Mouse (Mus musculus) E14TG2a.4 (cell line): ENCODE data around the gene Taf6l.

Experiments used
- H3K27me3 ChIP-seq: 2 replicates; pipeline ENCODE4 v1.6.1; 2014; ENCODE audit warnings: low read length, control low read depth; ENCODE audit not compliant: insufficient read depth
- H3K36me3 ChIP-seq: 2 replicates; pipeline ENCODE4 v1.6.1; 2014; ENCODE audit warnings: low read length, control low read depth; ENCODE audit not compliant: insufficient read depth
- H3K4me1 ChIP-seq: replicated peaks from 2 replicates; pipeline ENCODE4 v1.6.1; 2014; ENCODE audit warnings: low read depth, low read length, control low read depth
- H3K4me3 ChIP-seq: replicated peaks from 2 replicates; pipeline ENCODE4 v1.5.1; 2014; ENCODE audit warnings: mild to moderate bottlenecking, low read length
- H3K9me3 ChIP-seq: 2 replicates; pipeline ENCODE4 v1.6.1; 2014; ENCODE audit warnings: low read length, control low read depth
- CTCF ChIP-seq: conservative IDR thresholded peaks from 2 replicates; pipeline ENCODE4 v1.5.1; 2014; ENCODE audit warnings: low read length
- NANOG ChIP-seq: IDR thresholded peaks from 2 replicates; pipeline ENCODE4 v1.6.1; 2014; ENCODE audit warnings: borderline replicate concordance, low read length, mixed read lengths
- POU5F1 ChIP-seq: IDR thresholded peaks from 2 replicates; pipeline ENCODE4 v1.6.1; 2014; ENCODE audit warnings: low read length, borderline replicate concordance

The Taf6l gene

GRCm38 (mm10) chr19:8786008-8786781 lies at the start of gene Taf6l:
Taf6l (minus strand) TSS chr19:8786417.
- Histone ChIP-seq H3K9me3 (no peaks in the 10 kb centered on the region), H3K36me3 (peaks cover 47% of the 10 kb centered on the region), H3K4me1 (peaks cover 52% of the 10 kb centered on the region), H3K4me3 (peak within 1 kb of the TSS; percentile 90), H3K27me3 (no peaks in the 10 kb centered on the region)
- TF ChIP-seq CTCF (no peak), POU5F1 (no peak), NANOG (no peak)

GRCm38 (mm10) chr19:8832971-8833370 lies 46.8 kb upstream of the Taf6l start:
- no peaks in the 10 kb centered on the region for H3K27me3 ChIP-seq
- no peaks in the 10 kb centered on the region for H3K9me3 ChIP-seq
- no peak for TF ChIP-seq CTCF
- H3K4me3 ChIP-seq, result no peak overlapping the region
- peaks cover 50% of the 10 kb centered on the region for H3K4me1 ChIP-seq
- peaks cover 76% of the 10 kb centered on the region for H3K36me3 ChIP-seq

GRCm38 (mm10) chr19:8831262-8831661 lies 45.0 kb upstream of the Taf6l start:
- H3K27me3 ChIP-seq, result no peaks in the 10 kb centered on the region
- no peaks in the 10 kb centered on the region for H3K9me3 ChIP-seq
- TF ChIP-seq POU5F1 (no peak), CTCF (0 out of 2 replicates have a peak, but pooled peaks have one; percentile 13)
- peaks cover 39% of the 10 kb centered on the region for H3K4me1 ChIP-seq
- H3K4me3 ChIP-seq, result no peak overlapping the region
- peaks cover 93% of the 10 kb centered on the region for H3K36me3 ChIP-seq

- Histone ChIP-seq H3K36me3 (peaks cover 98% of the 10 kb centered on the region), H3K9me3 (no peaks in the 10 kb centered on the region), H3K4me3 (no peak overlapping the region), H3K27me3 (no peaks in the 10 kb centered on the region), H3K4me1 (peaks cover 33% of the 10 kb centered on the region)
- no peak for TF ChIP-seq NANOG
- no peak for TF ChIP-seq CTCF
- no peak for TF ChIP-seq POU5F1
Measured at GRCm38 (mm10) chr19:8830664-8831063, 44.4 kb upstream of the Taf6l start.

- H3K36me3 ChIP-seq, result peaks cover 99% of the 10 kb centered on the region
- peaks cover 35% of the 10 kb centered on the region for H3K4me1 ChIP-seq
- no peaks in the 10 kb centered on the region for H3K27me3 ChIP-seq
- no peak within 1 kb of the TSS for H3K4me3 ChIP-seq
- TF ChIP-seq CTCF (no peak), NANOG (no peak), POU5F1 (no peak)
- no peaks in the 10 kb centered on the region for H3K9me3 ChIP-seq
Measured at GRCm38 (mm10) chr19:8829660-8830059, 43.4 kb upstream of the Taf6l start, which contains the start of gene AC129217.1. AC129217.1 (plus strand) TSS chr19:8829773.

- Histone ChIP-seq H3K36me3 (peaks cover 76% of the 10 kb centered on the region), H3K4me3 (peak overlapping the region; percentile 32; the same call in 1 of the 2 replicates), H3K9me3 (no peaks in the 10 kb centered on the region), H3K27me3 (no peaks in the 10 kb centered on the region), H3K4me1 (peaks cover 48% of the 10 kb centered on the region)
- TF ChIP-seq NANOG, result no peak
- no peak for TF ChIP-seq CTCF
- no peak for TF ChIP-seq POU5F1
Measured at GRCm38 (mm10) chr19:8822696-8823095, 36.5 kb upstream of the Taf6l start.

GRCm38 (mm10) chr19:8821146-8821545 lies 34.9 kb upstream of the Taf6l start:
- no peaks in the 10 kb centered on the region for H3K27me3 ChIP-seq
- TF ChIP-seq CTCF, result no peak
- peak overlapping the region; percentile 99 for H3K4me3 ChIP-seq
- H3K9me3 ChIP-seq, result no peaks in the 10 kb centered on the region
- H3K4me1 ChIP-seq, result peaks cover 62% of the 10 kb centered on the region
- peaks cover 76% of the 10 kb centered on the region for H3K36me3 ChIP-seq

- peaks cover 68% of the 10 kb centered on the region for H3K4me1 ChIP-seq
- no peaks in the 10 kb centered on the region for H3K27me3 ChIP-seq
- no peaks in the 10 kb centered on the region for H3K9me3 ChIP-seq
- H3K36me3 ChIP-seq, result peaks cover 76% of the 10 kb centered on the region
- peak overlapping the region; percentile 99 for H3K4me3 ChIP-seq
- no peak for TF ChIP-seq CTCF
Measured at GRCm38 (mm10) chr19:8820424-8820956, 34.3 kb upstream of the Taf6l start.
